ENCODE assay signal across 16 mouse cellular contexts in the genomic region with DNA sequence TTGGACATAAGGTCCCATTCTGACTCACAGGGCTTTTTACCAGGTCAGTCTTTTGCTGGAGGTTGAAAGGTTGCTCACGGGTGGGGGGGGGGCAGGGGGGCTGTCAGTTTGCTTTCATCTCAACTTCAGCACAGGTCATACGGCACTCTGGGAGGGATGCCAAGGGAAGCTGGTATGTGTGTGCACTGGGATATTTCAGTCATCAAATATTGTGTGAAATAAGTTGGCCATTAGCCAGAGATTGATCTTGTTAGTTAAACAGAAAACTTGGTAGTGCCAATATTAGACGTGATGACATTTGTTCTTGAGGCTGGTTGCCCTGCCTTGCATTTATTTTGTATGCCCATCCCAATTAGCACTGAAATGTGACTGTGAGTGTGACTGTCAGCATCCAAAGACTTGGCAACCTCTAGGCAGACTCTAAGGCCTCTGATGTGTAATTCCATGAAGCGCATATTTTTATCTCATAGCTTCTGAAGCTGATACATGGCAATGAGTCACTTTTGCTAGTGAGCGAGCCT. TPM values are rescaled to one million over a fixed set of nuclear protein-coding genes. Genes with fewer than 3 reads are reported as not detected.
DNase-seq lines count a peak whose midpoint lies in the region; ATAC-seq and TF ChIP-seq lines count a peak whose summit lies in the region.
"Had no signal": no experiment of that assay in that cellular context is flagged by ENCODE, and none has a peak within 500 bp of the region (broad histone marks: within the 10 kb centered on the region; RNA-seq: fewer than 3 reads in every experiment).

No protein-coding gene starts in this region.

- DNase-seq in forebrain, embryonic 10.5 days (ENCODE audit: extremely low spot score, low spot score): no peak
- DNase-seq in lung, postnatal 0 days (ENCODE audit: low spot score): peak; percentile 6
- DNase-seq in lung, adult 18-20 months: no peak
- DNase-seq in kidney, adult 8-10 months: no peak
- DNase-seq in right cerebral cortex, postnatal 14 days: no peak
- DNase-seq: cerebellum, postnatal 36 days; gastrocnemius, postnatal 10 days; kidney, adult 2 months; kidney, postnatal 36 days; liver, embryonic 13.5 days; lung, postnatal 36 days had no signal

- no peak for TF ChIP-seq EP300 in lung, postnatal 0 days (IDR thresholded peaks at IDR 0.05)

- H3K27ac ChIP-seq in forebrain, embryonic 16.5 days (ENCODE audit: low read length): no peak overlapping the region
- no peak overlapping the region for H3K27ac ChIP-seq in forebrain, embryonic 10.5 days
- H3K27ac ChIP-seq in lung, postnatal 0 days (ENCODE audit: low read length): no peak overlapping the region
- peak overlapping the region; percentile 87 for H3K27ac ChIP-seq in heart, embryonic 13.5 days (replicated peaks)
- H3K27ac ChIP-seq: embryonic facial prominence, embryonic 12.5 days; liver, embryonic 13.5 days; midbrain, embryonic 10.5 days had no signal

- WGBS in forebrain, embryonic 16.5 days: 60% methylated on average over 5 of the region's 5 CpGs
- WGBS in forebrain, embryonic 10.5 days: 86% methylated on average over 5 of the region's 5 CpGs
- 51% methylated on average over 5 of the region's 5 CpGs for WGBS in lung, postnatal 0 days
- 39% methylated on average over 5 of the region's 5 CpGs for WGBS in heart, embryonic 13.5 days

- no peaks in the 10 kb centered on the region for H3K4me1 ChIP-seq in forebrain, embryonic 16.5 days (replicated peaks; ENCODE audit: control insufficient read depth, insufficient read depth, low read length)
- H3K4me1 ChIP-seq in forebrain, embryonic 10.5 days: no peaks in the 10 kb centered on the region
- no peaks in the 10 kb centered on the region for H3K4me1 ChIP-seq in lung, postnatal 0 days (ENCODE audit: insufficient read depth, low read depth, low read length)
- H3K4me1 ChIP-seq in heart, embryonic 13.5 days: peaks cover 38% of the 10 kb centered on the region
- H3K4me1 ChIP-seq: embryonic facial prominence, embryonic 12.5 days; liver, embryonic 13.5 days; midbrain, embryonic 10.5 days had no signal

- no peaks in the 10 kb centered on the region for H3K9me3 ChIP-seq in forebrain, embryonic 16.5 days (ENCODE audit: control insufficient read depth, low read length)
- H3K9me3 ChIP-seq in forebrain, embryonic 10.5 days: no peaks in the 10 kb centered on the region
- no peaks in the 10 kb centered on the region for H3K9me3 ChIP-seq in lung, postnatal 0 days (ENCODE audit: low read length)
- H3K9me3 ChIP-seq in heart, embryonic 13.5 days: no peaks in the 10 kb centered on the region
- H3K9me3 ChIP-seq: embryonic facial prominence, embryonic 12.5 days; liver, embryonic 13.5 days had no signal

- no peaks in the 10 kb centered on the region for H3K36me3 ChIP-seq in forebrain, embryonic 16.5 days (ENCODE audit: control insufficient read depth, insufficient read depth)
- H3K36me3 ChIP-seq in forebrain, embryonic 10.5 days (replicated peaks): no peaks in the 10 kb centered on the region
- no peaks in the 10 kb centered on the region for H3K36me3 ChIP-seq in lung, postnatal 0 days (ENCODE audit: insufficient read depth, low read length)
- H3K36me3 ChIP-seq in heart, embryonic 13.5 days: no peaks in the 10 kb centered on the region
- H3K36me3 ChIP-seq: embryonic facial prominence, embryonic 12.5 days; liver, embryonic 13.5 days; midbrain, embryonic 10.5 days had no signal

- H3K4me2 ChIP-seq in forebrain, embryonic 16.5 days (ENCODE audit: low read length): no peak overlapping the region
- no peak overlapping the region for H3K4me2 ChIP-seq in lung, postnatal 0 days (replicated peaks; ENCODE audit: low read depth, low read length)
- no peak overlapping the region for H3K4me2 ChIP-seq in heart, embryonic 13.5 days
- H3K4me2 ChIP-seq: embryonic facial prominence, embryonic 12.5 days; liver, embryonic 13.5 days had no signal

- no peak overlapping the region for H3K9ac ChIP-seq in forebrain, embryonic 16.5 days (replicated peaks; ENCODE audit: low read depth, low read length)
- H3K9ac ChIP-seq in lung, postnatal 0 days (replicated peaks; ENCODE audit: low read depth): no peak overlapping the region
- no peak overlapping the region for H3K9ac ChIP-seq in heart, embryonic 13.5 days
- H3K9ac ChIP-seq: embryonic facial prominence, embryonic 12.5 days; liver, embryonic 13.5 days had no signal

- no peak overlapping the region for H3K4me3 ChIP-seq in forebrain, embryonic 16.5 days (replicated peaks; ENCODE audit: low read length)
- H3K4me3 ChIP-seq in forebrain, embryonic 10.5 days: no peak overlapping the region
- no peak overlapping the region for H3K4me3 ChIP-seq in lung, postnatal 0 days (ENCODE audit: low read depth, low read length)
- no peak overlapping the region for H3K4me3 ChIP-seq in heart, embryonic 13.5 days
- H3K4me3 ChIP-seq: embryonic facial prominence, embryonic 12.5 days; liver, embryonic 13.5 days; midbrain, embryonic 10.5 days had no signal

- TF ChIP-seq CTCF in lung, postnatal 0 days (IDR thresholded peaks at IDR 0.05): no peak

- no peaks in the 10 kb centered on the region for H3K27me3 ChIP-seq in forebrain, embryonic 16.5 days (replicated peaks; ENCODE audit: control insufficient read depth, insufficient read depth, low read length)
- no peaks in the 10 kb centered on the region for H3K27me3 ChIP-seq in forebrain, embryonic 10.5 days (ENCODE audit: poor library complexity, severe bottlenecking)
- no peaks in the 10 kb centered on the region for H3K27me3 ChIP-seq in lung, postnatal 0 days (replicated peaks; ENCODE audit: insufficient read depth, low read length)
- H3K27me3 ChIP-seq in heart, embryonic 13.5 days (replicated peaks): no peaks in the 10 kb centered on the region
- H3K27me3 ChIP-seq: embryonic facial prominence, embryonic 12.5 days; liver, embryonic 13.5 days had no signal

- peak; percentile 62; the same call in 1 of the 2 replicates for ATAC-seq in forebrain, embryonic 16.5 days
- ATAC-seq in lung, postnatal 0 days: no peak
- ATAC-seq in heart, embryonic 13.5 days (ENCODE audit: extremely low read depth, insufficient number of reproducible peaks, low FRiP score, low TSS enrichment): peak; percentile 62; the same call in 1 of the 2 replicates
- ATAC-seq: activated CD4-positive, CD25-positive, alpha-beta regulatory T cell, adult 4 months had no signal

RNA-seq across cellular contexts. Expression of a gene that starts 18.6 kb away (rescaled TPM):
- 60.8 and 62.7 TPM in 2 replicates for polyA plus RNA-seq in forebrain, embryonic 16.5 days (2015; fragmentation: Nextera tagmentation; extraction: Ambion mirVana)
- 33.6 and 34.5 TPM in 2 replicates for polyA plus RNA-seq in forebrain, embryonic 10.5 days (2016; fragmentation: Nextera tagmentation; extraction: Ambion mirVana)
- 4.8 and 6.4 TPM in 2 replicates for polyA plus RNA-seq in lung, postnatal 0 days (2015; fragmentation: Nextera tagmentation; extraction: Ambion mirVana)
- polyA plus RNA-seq in heart, embryonic 13.5 days (2015; fragmentation: Nextera tagmentation; extraction: Ambion mirVana): 50.9 and 55.0 TPM in 2 replicates
